Mouse (Mus musculus) lung, adult 18-20 months (tissue): ENCODE measurements at regions not wholly inside any gene's neighbourhood (a gene's known extent, or its start where the extent isn't known, plus 50 kb on each side); places are given as distances from the start of the nearest gene placed in this dataset.

ENCODE experiments used
- DNase-seq, 2 experiments: peaks; one replicate each; pipeline ENCODE4 v3.0.0; 2022; ENCODE audit warnings: mixed read lengths in 2 of 2

DNA sequence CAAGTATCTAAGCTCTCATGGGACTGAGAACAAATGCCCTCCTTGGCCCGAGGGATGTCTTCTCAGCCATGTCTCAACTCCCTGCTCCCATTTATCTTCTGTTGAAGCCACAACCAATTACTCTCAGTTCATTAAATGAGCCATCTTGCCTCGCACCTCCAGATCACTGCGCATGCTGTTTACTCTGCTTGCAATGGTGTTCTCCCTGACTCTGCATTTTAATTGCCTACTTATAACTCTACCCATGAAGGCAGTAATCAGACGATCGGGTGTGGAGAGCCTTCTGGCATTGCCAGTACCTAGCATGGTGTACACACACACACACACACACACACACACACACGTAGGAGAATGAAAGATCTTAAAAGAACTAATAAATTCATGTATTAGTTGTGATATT is 306.1 kb upstream of the Myt1l start:
- no peak for DNase-seq

DNA sequence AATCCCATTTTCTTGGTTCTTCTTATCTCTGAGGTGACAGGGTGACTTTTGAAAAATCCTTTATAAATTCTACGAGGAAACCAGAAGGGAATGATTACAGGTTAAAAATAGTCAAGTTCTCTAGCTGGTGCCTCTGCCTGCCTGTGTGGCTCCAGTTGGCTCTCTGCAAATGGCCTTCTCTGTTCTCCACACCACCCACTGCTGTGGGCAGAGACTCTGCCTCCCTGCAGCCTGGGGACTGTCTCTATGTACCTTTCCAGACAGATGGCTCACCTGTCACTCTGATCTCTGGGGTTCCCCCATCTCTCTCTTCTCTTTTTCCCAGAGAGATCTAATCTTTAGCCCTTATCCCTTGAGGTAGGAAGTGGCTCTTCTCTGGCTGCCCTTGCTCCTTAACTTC is 302.2 kb upstream of the Myt1l start:
- no peak for DNase-seq

DNA sequence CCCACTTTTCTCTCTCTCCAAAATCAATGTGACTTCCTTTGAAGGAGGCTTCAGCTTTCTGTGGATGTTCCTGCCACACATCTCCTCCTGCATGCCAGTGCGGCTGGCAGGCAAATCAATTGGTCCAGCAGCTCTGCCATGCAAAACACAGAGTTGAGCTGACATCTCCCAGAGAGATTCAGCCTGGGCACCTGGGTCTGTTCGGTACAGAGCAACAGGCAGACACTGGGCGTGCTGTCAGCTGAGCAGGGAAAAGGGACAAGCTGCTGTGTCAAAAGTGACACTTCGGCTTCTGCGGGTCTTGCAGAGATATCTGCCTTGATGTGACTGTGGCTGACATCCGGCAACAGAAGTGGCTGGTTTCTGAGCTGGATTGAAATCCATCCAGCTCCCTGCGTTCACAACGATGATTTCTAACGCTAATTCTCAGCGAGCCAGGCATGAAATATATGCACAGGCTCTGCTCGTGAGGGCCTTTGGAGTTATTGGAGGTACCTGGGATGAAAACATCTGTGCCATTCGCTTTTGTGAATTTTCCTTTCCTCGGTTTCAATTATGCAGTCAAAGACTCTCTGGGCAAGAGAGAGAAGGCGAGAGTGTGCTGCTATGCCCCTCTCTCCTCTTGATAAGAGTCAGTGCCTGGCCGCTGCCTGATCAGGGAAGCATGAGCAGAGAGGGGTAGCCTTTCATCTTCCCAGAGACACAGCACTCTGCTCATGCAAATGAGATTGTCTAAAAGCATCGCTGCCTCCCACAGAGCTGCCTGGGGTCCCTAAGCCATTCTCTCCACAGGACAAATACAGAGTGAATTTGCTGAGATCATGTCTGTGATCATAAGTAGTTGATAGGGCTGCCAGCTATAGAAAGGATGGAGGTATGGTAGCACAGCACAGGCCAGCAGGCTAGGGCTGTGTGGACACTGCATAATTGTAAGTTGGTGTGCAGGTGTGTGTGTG is 295.4 kb upstream of the Myt1l start:
- no peak for DNase-seq

DNA sequence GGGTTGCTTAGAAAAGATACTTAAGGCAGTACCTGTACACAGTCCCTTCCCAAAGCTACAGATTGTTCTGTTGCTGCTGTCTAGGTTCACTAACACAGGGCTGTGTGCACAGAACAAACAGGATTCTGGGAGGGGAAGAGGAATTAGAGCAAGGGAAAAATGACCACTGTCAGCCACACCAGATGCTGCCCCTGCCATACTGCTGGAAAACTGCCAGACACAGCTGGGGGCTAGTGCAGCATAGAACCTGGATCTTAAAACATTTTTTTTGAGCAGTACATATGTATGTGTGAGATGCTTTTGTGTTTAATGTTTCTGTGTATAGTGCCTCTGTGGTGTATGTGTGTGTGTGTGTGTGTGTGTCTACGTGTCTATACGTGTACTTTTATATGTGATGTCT is 291.7 kb upstream of the Myt1l start:
- DNase-seq: no peak

DNA sequence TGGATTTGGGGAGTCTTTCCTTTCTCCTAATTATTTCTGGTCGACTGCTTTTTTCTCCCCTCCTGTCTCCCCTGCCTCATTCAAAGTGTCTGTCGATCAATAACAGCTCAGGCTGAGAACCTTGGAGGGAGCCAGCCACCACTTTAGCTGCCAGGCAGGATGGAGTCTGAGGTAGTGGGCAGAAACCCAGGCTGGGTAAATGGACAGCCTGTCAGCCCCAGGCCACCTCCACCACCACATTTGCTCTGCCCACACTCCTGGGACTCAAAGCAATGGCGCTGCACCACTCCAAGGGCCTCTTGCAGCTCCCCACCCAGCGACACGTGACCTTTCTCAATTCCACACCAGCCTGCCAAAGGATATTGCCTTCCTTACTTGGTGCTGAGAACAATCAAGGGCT is 290.7 kb upstream of the Myt1l start:
- no peak for DNase-seq

DNA sequence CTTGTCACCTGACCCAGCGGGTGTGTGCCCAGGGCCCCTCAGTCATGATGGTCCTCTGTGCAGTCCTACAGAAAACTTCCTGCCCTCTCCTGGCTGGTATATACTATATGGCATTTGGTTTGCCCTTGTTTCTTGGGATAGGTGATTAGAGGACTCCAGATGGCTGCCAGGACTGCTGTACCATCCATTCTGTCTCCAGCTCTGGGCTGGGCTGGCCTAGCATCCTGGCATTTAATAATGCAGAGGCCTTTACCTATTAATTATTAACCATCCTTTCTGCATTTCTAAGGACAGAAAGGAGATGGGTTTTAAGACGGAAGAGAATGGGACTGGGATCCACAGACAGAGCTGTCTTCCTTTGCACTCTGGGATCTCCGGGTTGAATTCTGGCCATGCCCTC is 288.7 kb upstream of the Myt1l start:
- DNase-seq: no peak

DNA sequence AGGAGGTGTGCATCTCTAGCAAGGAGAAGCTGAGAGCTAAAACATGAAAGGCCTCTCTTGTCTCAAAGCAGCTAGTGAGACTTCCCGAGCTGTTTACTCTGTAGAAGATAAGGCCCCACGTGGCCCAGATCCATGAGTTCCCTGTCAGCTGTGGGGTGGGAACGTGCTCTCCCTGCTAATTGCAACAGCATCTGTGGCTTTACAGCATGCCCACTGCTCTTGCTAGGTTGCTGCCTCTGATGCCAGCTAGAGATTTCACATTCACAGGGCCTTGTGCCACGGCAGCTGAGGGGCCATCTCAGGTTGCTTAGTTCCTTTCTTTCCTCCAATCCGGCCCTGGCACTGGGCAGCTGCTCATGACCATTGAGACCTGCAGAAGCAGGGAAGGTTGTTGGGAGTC is 288.2 kb upstream of the Myt1l start:
- no peak for DNase-seq

DNA sequence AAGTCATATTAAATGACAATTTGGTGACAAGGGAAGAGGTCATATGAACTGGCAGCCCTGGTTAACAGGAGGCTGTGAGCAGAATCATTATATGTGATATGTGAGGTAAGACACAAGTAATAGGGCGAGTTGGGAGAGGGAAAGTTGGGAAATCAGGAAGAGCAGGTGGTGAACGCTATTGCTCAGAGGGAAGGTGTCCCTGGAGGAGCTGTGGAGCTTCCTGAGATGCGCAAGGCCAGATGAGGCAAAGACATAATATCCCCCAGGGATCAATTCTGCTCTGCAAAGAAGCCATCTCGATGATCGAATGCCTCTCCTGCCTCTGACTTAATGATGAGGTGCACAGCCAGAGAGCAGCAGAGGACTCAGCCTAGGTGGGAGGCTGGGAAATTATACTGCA is 285.1 kb upstream of the Myt1l start:
- no peak for DNase-seq

DNA sequence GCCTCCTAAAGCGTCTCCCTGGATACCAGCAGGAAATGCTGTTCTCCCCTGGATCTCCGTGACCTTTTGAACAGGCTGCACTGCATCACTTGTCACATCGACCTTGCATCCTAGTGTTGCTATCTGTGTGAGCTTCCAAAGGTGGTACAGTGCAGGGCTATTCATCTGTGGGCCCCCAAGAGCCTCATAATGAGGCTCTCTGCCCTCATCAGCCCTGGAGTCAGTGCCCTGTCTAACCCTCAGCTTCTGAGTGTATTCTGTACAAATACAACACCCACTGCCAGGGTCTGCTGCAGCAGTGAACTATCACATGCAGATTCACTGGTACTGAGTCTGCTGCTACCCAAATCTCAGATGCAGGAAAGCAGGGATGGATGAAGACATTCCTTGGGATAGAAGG is 282.1 kb upstream of the Myt1l start:
- no peak for DNase-seq

DNA sequence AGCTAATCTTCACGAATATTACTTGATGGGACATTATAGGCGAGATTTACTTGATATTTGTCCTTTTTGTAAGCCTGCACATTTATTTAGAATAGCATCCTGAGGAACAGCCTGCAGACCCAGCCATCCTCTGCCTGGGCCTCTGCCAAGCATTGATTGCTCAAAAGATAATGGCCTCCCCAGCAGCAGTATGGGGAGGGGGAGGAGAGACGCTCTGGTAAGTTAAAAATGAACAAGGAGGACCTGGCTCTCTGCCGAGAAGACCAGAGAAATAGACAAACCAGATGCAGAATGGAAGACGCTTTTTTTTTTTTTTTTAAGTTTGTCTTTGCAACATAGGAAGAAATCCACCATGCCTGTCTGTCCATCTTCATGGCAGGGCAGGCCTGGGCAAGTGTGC is 280.8 kb upstream of the Myt1l start:
- no peak for DNase-seq

DNA sequence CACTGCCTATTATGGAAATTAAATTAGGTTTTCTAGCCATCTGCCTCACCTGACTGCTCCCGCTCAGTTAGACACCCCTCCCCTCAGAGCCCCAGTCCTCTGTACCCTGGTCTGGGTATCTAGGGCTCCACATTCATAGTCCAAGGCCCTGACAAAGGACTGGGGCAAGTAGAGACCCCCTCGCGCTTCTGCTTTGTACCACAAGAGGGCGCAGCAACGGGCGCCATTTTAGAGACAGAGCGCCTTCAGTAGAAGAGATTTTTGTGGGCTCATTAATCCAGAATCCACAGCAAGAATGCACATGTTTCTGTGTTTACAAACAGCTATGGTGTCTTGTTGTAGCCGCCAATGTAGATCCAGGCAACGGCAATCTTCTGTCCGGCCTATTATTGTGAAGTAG is 279.7 kb upstream of the Myt1l start:
- no peak for DNase-seq

DNA sequence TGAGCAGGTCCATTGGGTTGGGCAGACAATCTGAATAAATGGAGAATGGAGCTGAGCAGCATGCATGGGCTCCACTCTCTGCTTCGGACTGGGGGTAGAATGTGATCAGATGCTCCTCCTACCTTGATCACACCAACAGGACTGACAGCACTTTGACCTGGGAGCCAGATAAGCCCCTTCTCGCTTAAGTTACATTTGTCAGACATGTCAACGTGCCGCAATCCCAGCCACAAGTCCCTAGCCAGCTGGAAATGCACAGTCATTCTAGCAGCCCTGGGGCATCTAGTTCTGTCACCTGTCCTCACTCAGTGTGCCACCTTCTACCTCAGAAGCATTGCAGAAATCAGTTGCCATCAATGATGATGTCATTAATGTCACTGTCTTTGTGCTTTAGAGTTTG is 272.1 kb upstream of the Myt1l start:
- DNase-seq: no peak

DNA sequence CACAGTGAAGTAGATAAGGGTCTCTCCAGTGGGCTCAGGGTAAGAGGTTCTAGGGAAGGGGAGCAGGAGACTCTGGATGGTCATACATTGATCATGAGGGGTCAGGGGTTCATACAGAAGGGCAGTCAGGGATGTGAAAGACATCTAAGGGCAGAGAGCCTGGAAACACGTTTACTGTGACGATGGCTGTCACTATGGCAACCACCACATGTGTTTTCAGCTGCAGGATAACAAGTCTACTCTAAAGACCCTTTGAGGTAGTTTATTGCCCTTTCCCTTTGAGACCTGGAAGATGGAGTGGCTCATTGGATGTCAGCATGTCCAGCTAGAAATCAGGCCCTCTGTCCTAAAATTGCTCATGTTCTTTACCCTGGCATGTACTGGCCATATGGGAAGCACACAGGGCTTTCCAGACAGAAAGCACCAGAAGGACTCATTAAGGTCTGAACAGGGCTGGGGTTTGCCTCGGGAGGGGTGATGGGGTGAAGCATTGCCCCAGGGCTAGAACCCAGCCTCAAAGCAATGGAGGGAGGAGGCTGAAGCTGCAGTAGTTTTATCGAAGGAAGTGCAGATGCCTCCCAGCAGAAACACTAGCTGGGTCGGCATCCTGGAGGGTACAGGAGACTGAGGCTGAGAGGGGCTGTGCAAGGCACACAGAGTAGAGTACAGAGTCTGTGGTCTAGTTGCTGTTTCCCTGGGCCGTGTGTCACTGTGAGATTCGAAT is 271.0 kb upstream of the Myt1l start:
- no peak for DNase-seq

DNA sequence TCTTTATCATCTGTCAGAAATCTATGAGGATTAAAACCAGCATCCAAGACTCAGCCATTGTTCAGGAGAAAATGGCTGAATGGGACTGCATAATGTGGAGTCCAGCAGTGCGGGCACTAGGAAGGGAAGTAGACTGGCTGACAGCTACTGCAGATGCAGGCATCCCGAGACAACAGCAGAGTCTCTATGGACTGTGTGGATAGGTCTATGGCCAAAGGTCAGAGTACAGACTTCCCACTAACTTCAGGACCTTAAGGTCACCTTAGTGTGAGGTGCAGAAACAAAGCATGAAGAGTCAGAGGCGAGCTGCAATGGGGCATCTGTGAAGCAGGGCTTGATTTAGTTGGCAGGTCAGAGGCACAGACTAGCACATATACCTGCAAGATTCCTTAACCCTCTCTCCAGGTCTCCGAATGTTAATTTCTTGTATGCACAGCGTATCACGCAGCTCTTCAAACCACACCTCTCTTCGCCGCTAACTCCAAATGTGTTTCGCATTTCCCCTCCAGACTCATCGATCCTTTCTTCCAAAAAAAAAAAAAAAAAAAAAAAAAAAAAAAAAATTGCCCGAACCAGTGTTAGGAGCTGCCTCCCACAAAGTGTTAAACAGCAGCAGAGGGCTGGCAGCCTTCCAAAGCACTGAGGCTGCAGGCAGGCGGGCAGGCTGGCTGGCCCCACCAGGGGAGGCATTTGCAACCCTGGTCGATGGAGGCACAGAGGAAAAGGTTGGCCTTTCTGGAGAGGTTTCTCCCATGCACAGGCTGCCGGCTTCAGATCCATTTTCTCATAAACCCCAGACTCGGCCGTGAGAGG is 270.2 kb upstream of the Myt1l start:
- DNase-seq: no peak

DNA sequence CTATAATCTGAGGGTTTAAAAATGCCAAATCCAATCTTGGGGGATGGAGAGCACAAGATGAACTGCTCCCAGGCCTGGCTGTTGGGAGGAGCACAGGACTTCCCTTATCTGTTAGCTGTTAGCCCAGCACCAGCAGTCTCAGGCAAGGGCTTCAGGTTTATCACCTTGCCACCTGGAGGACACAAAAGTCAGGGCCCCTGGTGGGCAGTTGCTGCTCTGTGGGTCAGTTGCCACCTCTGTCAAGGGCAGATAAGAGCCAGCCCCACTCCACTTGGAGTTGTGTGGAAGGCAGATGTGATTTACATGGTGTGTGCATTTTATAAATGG is 269.7 kb upstream of the Myt1l start:
- no peak for DNase-seq

DNA sequence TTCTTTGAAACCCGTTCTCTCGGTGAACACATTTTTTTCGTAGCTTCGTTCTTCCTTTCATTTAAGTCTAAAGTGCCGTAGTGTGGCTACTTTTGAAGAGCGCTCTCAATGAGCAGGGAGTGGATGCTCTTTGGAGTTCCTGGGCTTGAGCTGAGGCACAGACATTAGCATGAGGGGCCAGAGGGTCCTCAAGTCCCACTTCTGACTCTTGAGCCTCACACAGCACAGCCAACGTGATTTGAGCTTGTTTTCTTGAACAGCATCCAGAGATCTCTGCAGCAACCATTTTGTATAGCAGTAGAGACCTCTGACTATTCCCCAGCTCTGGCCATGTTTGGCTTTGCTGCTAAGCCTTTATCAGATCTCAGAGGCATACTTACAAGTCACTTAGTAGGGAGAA is 269.2 kb upstream of the Myt1l start:
- DNase-seq: peak in 1 of 2 experiments; percentile 5

DNA sequence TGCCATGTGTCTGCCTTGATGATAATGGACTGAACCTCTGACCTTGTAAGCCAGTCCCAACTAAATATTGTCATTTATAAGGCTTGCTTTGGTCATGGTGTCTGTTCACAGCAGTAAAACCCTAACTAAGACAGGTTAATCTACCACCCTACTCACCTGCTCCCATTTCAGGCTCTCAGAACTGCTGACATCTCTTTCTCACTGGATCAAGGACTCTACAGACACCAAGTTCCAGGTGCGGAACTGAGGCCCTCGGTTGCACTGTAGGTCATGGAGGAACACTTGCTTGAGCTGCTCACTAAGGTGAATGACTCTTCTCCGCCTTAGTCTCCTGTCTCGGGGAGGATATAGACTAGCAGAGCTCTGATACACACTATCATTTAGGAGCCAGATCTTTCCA is 254.0 kb upstream of the Myt1l start:
- no peak for DNase-seq

DNA sequence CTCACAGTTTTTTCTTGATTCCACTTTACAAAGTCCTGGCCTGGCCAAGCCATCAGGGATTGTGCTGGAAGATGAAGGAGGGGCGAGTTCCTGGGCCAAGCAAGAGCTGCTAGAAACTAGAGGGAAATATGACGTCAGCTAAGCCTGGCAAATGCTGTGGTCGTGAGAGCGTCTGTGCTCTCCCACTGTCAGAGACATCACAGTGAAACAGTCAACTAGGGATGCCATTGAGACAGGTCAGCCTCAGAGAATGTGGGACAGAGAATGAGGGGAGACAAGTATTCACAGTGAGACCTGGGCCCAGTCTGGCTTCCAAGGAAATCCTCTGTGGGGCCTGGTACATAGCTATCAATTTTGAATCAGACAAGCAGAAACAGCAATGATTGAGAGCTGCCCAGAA is 252.5 kb upstream of the Myt1l start:
- no peak for DNase-seq

DNA sequence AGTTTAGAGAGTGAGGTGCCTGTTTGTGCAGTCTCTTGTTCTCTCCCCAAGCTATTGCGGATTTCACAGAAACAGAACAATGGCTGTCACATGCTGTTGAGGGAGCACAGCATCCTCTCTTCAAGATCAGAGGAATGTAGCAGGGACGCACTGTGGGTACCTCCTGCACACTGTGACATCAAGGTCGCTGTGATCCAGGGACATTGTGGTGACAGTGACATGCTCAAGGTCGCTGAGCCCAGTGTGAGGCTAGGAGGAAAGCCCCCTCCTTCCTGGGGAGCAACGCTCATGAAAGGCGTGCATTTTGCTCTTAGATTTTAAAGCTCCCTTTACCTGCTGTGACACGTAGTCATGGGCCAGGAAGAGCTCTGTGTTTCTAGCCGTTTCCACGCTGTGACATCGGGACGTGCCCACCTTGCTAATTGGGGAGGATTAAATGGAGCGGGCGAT is 248.5 kb upstream of the Myt1l start:
- DNase-seq: no peak

DNA sequence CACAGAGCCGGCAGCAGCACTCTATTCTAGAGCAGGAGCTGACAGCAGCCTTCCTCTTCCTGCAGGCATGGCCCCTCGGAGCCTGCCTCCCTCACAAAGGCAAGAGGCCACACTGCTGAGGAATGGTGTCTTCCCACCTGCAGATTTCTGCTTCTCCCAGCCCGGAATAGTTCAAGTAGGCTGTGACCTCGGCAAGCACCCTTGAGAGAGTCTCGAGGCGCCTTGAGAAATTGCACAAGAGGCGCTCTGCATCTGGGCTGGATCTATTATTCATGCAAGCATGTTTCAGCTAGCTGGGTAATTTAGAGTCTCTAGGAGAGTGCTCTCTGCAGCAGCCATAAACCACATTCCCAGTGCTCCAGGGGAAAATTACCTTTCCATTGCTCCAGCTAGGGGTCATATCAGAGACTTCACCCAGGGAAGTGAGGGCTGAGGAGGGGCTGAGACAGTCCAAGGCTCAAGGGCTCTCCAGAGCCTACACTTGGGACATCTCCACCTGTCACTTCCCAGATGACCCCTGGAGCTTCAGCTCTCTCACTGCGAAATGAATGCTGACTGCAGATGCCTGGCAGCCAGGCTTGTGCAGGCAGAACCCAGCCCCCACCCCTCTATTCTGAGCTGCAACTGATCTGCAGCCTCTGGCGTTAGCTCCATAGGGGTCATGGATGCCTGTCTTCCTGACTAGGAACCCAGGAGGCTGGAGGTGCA is 247.9 kb upstream of the Myt1l start:
- DNase-seq: peak; percentile 67 to 79

DNA sequence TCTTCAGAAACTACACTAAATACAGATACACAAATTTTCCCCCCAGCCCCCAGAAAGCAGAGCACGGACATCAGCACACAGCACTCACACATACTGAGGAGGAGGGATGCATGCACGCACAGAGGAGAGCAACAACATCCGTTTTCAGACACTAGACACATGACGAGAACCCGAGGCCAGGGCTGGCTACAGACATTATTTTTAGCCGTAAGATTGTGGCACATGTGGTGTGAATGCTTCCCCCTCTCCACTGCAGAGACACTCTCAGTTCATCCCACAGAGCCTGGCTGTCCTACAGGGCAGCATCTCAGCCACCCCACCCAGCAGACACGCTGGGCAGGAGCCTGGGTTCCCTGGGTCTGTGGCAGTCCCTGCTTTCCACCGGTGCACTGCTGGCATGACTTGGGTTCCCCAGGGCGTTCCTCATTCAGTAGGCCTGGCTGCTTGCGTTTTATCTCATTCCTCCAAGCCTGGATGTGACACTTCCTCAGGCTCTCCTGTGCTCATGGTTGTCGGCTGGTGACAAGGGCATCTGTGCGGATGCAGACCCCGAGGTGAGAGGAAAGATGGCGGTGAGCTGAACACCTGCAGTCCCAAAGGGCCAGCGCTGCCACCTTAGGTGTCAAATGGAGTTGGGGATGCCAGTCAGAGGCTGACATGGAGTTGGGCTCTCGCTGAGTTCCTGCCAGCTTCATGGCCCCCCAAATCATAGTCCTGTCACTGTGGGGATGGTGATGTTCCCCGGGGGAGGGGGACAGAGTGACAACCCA is 247.1 kb upstream of the Myt1l start:
- no peak for DNase-seq

DNA sequence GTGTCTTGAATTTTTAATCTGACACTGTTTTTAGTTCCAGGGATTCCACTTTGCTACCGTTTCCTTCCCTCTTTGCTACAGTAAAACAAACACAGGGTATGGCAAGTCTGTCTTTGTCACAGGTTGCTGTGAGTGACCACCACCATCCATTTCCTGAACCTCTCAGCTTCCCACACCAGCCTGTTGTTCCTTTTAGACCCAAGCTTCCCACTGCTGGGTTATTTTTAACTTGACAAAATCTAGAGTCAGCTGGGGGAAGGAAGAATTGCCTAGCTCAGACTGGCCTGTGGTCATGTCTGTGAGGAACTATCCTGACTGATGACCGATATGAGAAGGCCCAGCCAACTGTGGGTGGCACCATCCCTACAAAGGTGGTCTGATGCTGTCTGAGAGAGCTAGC is 239.4 kb upstream of the Myt1l start:
- DNase-seq: no peak
